Mouse (Mus musculus): ENCODE results near the gene Dact3. TPM values are rescaled to one million over a fixed set of nuclear protein-coding genes. Genes with fewer than 3 reads are reported as not detected.

The Dact3 gene
- total and polyA plus RNA-seq, 3 experiments, result 0.31 to 2.1 TPM; not detected in 1

DNA sequence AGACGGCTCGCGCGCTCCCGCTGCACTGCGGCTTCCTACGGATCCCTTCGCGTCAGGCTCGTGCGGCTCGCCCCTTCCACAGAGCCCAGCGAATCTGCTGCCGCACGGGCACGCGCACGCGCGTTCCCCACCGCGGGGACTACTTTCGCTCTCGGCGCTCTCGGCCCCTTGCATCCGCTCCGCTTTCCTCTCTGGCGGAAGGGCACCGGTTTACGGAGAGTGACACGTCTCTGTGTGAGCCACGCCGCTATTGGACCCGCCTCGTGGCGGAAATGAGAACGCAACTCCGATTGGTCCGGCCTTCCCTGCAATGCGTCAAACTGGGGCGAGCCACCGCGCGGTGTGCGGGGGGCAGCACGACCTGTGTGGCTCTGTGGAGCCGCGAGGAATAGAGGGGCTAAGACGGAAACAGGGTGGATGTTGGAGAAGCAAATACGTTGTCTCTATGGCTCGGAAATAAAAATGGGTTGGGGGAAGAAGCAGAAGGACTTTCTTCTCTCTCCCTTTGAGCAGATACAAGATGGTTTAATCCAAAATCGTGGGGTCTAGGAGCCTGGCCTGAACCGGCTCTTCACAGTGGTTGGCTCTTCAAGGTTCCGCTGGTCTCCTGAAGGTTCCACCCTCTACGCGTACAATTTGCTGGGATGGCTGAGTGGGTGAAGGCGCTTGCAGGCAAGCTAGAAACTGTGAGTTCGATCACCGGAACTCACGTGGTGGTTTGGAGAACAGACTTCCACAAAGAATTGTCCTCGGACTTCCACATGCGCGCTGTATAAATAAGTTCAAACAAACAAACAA is 49.1 kb downstream of the Dact3 start, which contains the start of gene Calm3 (continued):
- TF ChIP-seq MAFK (IDR thresholded peaks at IDR 0.05; ENCODE audit: borderline replicate concordance, low read depth, low read length) (no peak), MYB (IDR thresholded peaks at IDR 0.05; ENCODE audit: low read depth, low read length) (no peak), JUND (IDR thresholded peaks at IDR 0.05; ENCODE audit: low read depth, low read length) (no peak), MXI1 (IDR thresholded peaks at IDR 0.05; ENCODE audit: low read depth, low read length) (peak; percentile 73; the same call in 1 of the 2 replicates), POLR2AphosphoS5 (IDR thresholded peaks at IDR 0.05; ENCODE audit: borderline replicate concordance, low read depth, low read length) (no peak), CTCF (IDR thresholded peaks at IDR 0.05 in 2 of 3, conservative IDR thresholded peaks at IDR 0.05 in 1 of 3; ENCODE audit: control insufficient read depth in 1 of 3, insufficient read depth in 1 of 3, low read depth in 2 of 3, low read length in 3 of 3, poor library complexity in 1 of 3, severe bottlenecking in 1 of 3) (no peak), TBP (IDR thresholded peaks at IDR 0.05; ENCODE audit: low read depth, low read length) (peak; percentile 88), BHLHE40 (IDR thresholded peaks at IDR 0.05; ENCODE audit: borderline replicate concordance, low read depth, low read length) (peak; percentile 69; the same call in 1 of the 2 replicates), SIN3A (IDR thresholded peaks at IDR 0.05; ENCODE audit: low read length) (peak; percentile 89), MEF2A (IDR thresholded peaks at IDR 0.05; ENCODE audit: extremely low read depth, insufficient replicate concordance, low read depth, low read length, poor library complexity, severe bottlenecking) (peak; percentile 56; the same call in 1 of the 2 replicates), GATA1 (IDR thresholded peaks at IDR 0.05; ENCODE audit: low read depth, low read length) (no peak), ETS1 (IDR thresholded peaks at IDR 0.05; ENCODE audit: low read depth, low read length) (peak; percentile 65), USF1 (IDR thresholded peaks at IDR 0.05; ENCODE audit: low read depth, low read length) (peak; percentile 60), MYC (IDR thresholded peaks at IDR 0.05; ENCODE audit: low read depth, low read length) (peak; percentile 68)

GRCm38 (mm10) chr7:16928341-16928740 is 53.2 kb downstream of the Dact3 start:
- Histone ChIP-seq H3K36me3 (ENCODE audit: control insufficient read depth in 1 of 2, insufficient read depth in 2 of 2, low read length in 2 of 2) (peaks cover 0 to 2% of the 10 kb centered on the region in 2 experiments; a peak in 1 of 4 replicates), H3K9me3 (replicated peaks; ENCODE audit: insufficient read depth, low read length) (no peaks in the 10 kb centered on the region), H3K27ac (ENCODE audit: control insufficient read depth, low read depth, low read length) (no peak overlapping the region), H3K4me1 (ENCODE audit: control insufficient read depth in 1 of 2, insufficient read depth in 2 of 2, low read length in 2 of 2) (peaks cover 0 to 3% of the 10 kb centered on the region in 2 experiments; a peak in 2 of 4 replicates), H3K27me3 (ENCODE audit: control insufficient read depth in 1 of 2, insufficient read depth in 2 of 2, low read length in 2 of 2) (no peaks in the 10 kb centered on the region), H3K9ac (ENCODE audit: control insufficient read depth, low read depth, low read length, poor library complexity, severe bottlenecking) (no peak overlapping the region), H3K79me2 (ENCODE audit: control insufficient read depth, insufficient read depth, low read length, poor library complexity) (peaks cover 4% of the 10 kb centered on the region), H3K4me3 (ENCODE audit: control insufficient read depth in 1 of 2, insufficient read depth in 1 of 2, low read depth in 2 of 2, low read length in 2 of 2) (no peak overlapping the region)
- DNase-seq (ENCODE audit: low read depth, low spot score), result peak; percentile 65
- no peak for TF ChIP-seq POLR2A (IDR thresholded peaks at IDR 0.05; ENCODE audit: control insufficient read depth in 1 of 2, insufficient read depth in 1 of 2, low read depth in 1 of 2, low read length in 2 of 2, poor library complexity in 1 of 2)
- peak in 2 of 3 experiments; percentile 28; a peak in 4 of 6 replicates for TF ChIP-seq CTCF (IDR thresholded peaks at IDR 0.05 in 2 of 3, conservative IDR thresholded peaks at IDR 0.05 in 1 of 3; ENCODE audit: control insufficient read depth in 1 of 3, insufficient read depth in 1 of 3, low read depth in 2 of 3, low read length in 3 of 3, poor library complexity in 1 of 3, severe bottlenecking in 1 of 3)
- peak; percentile 15; the same call in 1 of the 2 replicates for TF ChIP-seq SMC3 (IDR thresholded peaks at IDR 0.05; ENCODE audit: low read depth, low read length)
- TF ChIP-seq MYC (IDR thresholded peaks at IDR 0.05; ENCODE audit: low read depth, low read length), result no peak
- no peak for TF ChIP-seq BHLHE40 (IDR thresholded peaks at IDR 0.05; ENCODE audit: borderline replicate concordance, low read depth, low read length)

Measured in MEL (cell line).